Mouse (Mus musculus) forebrain, embryonic 14.5 days (tissue): ENCODE data around the gene Txndc5. TPM values are rescaled to one million over a fixed set of nuclear protein-coding genes. Genes with fewer than 3 reads are reported as not detected.
A peak's percentile ranks its signal among the peaks of the same experiment; 100 is the strongest.

ENCODE experiments used
- ATAC-seq: fragments of 200-750 bp; cut with Nextera tagmentation; 2 replicates; pipeline ENCODE4 v1.8.0; 2017; ENCODE audit warnings: mild to moderate bottlenecking, moderate library complexity
- DNase-seq: peaks from one replicate; pipeline ENCODE4 v3.0.0-alpha.2; 2015; ENCODE audit warnings: low spot score
- H3K27ac ChIP-seq: fragments of 300-500 bp; sonication (generic); 2 replicates; pipeline ENCODE4 v1.5.1; 2014; ENCODE audit warnings: low read depth, mild to moderate bottlenecking, control low read depth, low read length, moderate library complexity
- H3K27me3 ChIP-seq: fragments of 300-500 bp; sonication (generic); replicated peaks from 2 replicates; pipeline ENCODE4 v1.6.1; 2014; ENCODE audit warnings: low read length, control low read depth, mixed read lengths; ENCODE audit not compliant: control insufficient read depth, insufficient read depth
- H3K36me3 ChIP-seq: fragments of 300-500 bp; sonication (generic); 2 replicates; pipeline ENCODE4 v1.6.1; 2014; ENCODE audit warnings: low read length, control low read depth; ENCODE audit not compliant: control insufficient read depth, insufficient read depth
- H3K4me1 ChIP-seq: fragments of 300-500 bp; sonication (generic); 2 replicates; pipeline ENCODE4 v1.6.1; 2014; ENCODE audit warnings: antibody characterized with exemption, low read length, control low read depth; ENCODE audit not compliant: control insufficient read depth, insufficient read depth
- H3K4me2 ChIP-seq: fragments of 300-500 bp; sonication (generic); 2 replicates; pipeline ENCODE4 v1.6.1; 2014; ENCODE audit warnings: mild to moderate bottlenecking, control low read depth, low read length
- H3K4me3 ChIP-seq: fragments of 300-500 bp; sonication (generic); 2 replicates; pipeline ENCODE4 v1.5.1; 2014; ENCODE audit warnings: low read depth, low read length, control low read depth
- H3K9ac ChIP-seq: fragments of 300-500 bp; sonication (generic); 2 replicates; pipeline ENCODE4 v1.6.1; 2014; ENCODE audit warnings: mild to moderate bottlenecking, low read length, control low read depth, moderate library complexity
- H3K9me3 ChIP-seq: fragments of 300-500 bp; sonication (generic); replicated peaks from 2 replicates; pipeline ENCODE4 v1.6.1; 2016; ENCODE audit warnings: low read length, control low read depth, mixed read lengths; ENCODE audit not compliant: control insufficient read depth
- WGBS: fragments of 180-500 bp; shearing (Covaris S2); extraction: QIAGEN DNeasy Blood & Tissue Kit; methylation state at CpG from one replicate; pipeline ENCODE4 v1.1.7; 2014; 5-methylcytosine and 5-hydroxymethylcytosine counted together
- polyA plus RNA-seq: library from polyadenylated mRNA; unstranded; fragments of >200 nt; fragmentation: Nextera tagmentation; extraction: Ambion mirVana; gene quantifications from 2 replicates; pipeline ENCODE4 v1.2.1, GENCODE M21; 2014

The Txndc5 gene
- polyA plus RNA-seq, 1 experiment from 2014 or later, result 69.4 TPM

- H3K27ac ChIP-seq, result no peak overlapping the region
- WGBS, result 92% methylated on average over 12 of the region's 12 CpGs
- no peak overlapping the region for H3K4me2 ChIP-seq
- peaks cover 53% of the 10 kb centered on the region for H3K36me3 ChIP-seq
- H3K4me3 ChIP-seq, result no peak overlapping the region
- H3K9ac ChIP-seq, result no peak overlapping the region
- DNase-seq, result no peak
- H3K4me1 ChIP-seq, result no peaks in the 10 kb centered on the region
- H3K9me3 ChIP-seq, result no peaks in the 10 kb centered on the region
- ATAC-seq, result no peak
- no peaks in the 10 kb centered on the region for H3K27me3 ChIP-seq
Observed at GRCm38 (mm10) chr13:38501314-38501713, 27.3 kb downstream of the Txndc5 start.

- DNase-seq, result no peak
- no peaks in the 10 kb centered on the region for H3K9me3 ChIP-seq
- H3K4me2 ChIP-seq, result no peak overlapping the region
- no peaks in the 10 kb centered on the region for H3K27me3 ChIP-seq
- no peak overlapping the region for H3K9ac ChIP-seq
- no peaks in the 10 kb centered on the region for H3K4me1 ChIP-seq
- 56% methylated on average over 3 of the region's 3 CpGs for WGBS
- no peak overlapping the region for H3K27ac ChIP-seq
- no peak for ATAC-seq
- H3K36me3 ChIP-seq, result peaks cover 16% of the 10 kb centered on the region
- H3K4me3 ChIP-seq, result no peak overlapping the region
Observed at GRCm38 (mm10) chr13:38496715-38497114, 31.9 kb downstream of the Txndc5 start.

- H3K36me3 ChIP-seq, result no peaks in the 10 kb centered on the region
- no peak for ATAC-seq
- H3K9ac ChIP-seq, result no peak overlapping the region
- no peak overlapping the region for H3K4me3 ChIP-seq
- DNase-seq, result no peak
- H3K9me3 ChIP-seq, result no peaks in the 10 kb centered on the region
- 85% methylated on average over 6 of the region's 6 CpGs for WGBS
- H3K4me2 ChIP-seq, result no peak overlapping the region
- no peaks in the 10 kb centered on the region for H3K4me1 ChIP-seq
- H3K27me3 ChIP-seq, result no peaks in the 10 kb centered on the region
- H3K27ac ChIP-seq, result no peak overlapping the region
Observed at GRCm38 (mm10) chr13:38486767-38487166, 41.9 kb downstream of the Txndc5 start.

- Histone ChIP-seq H3K36me3 (no peaks in the 10 kb centered on the region), H3K27ac (no peak overlapping the region), H3K4me3 (no peak overlapping the region), H3K27me3 (no peaks in the 10 kb centered on the region), H3K9me3 (no peaks in the 10 kb centered on the region), H3K4me1 (no peaks in the 10 kb centered on the region), H3K9ac (no peak overlapping the region), H3K4me2 (no peak overlapping the region)
- ATAC-seq (no peak), DNase-seq (no peak)
- WGBS, result 90% methylated on average over 5 of the region's 5 CpGs
Observed at GRCm38 (mm10) chr13:38484701-38485100, 43.9 kb downstream of the Txndc5 start.

GRCm38 (mm10) chr13:38481021-38481420 lies 47.6 kb downstream of the Txndc5 start:
- Histone ChIP-seq H3K4me3 (no peak overlapping the region), H3K27me3 (no peaks in the 10 kb centered on the region), H3K9me3 (no peaks in the 10 kb centered on the region), H3K4me2 (no peak overlapping the region), H3K4me1 (no peaks in the 10 kb centered on the region), H3K27ac (no peak overlapping the region), H3K9ac (no peak overlapping the region), H3K36me3 (no peaks in the 10 kb centered on the region)
- DNase-seq (no peak), ATAC-seq (no peak)
- WGBS, result 91% methylated on average over 7 of the region's 7 CpGs

- Histone ChIP-seq H3K9ac (no peak overlapping the region), H3K4me3 (no peak overlapping the region), H3K27ac (no peak overlapping the region), H3K27me3 (no peaks in the 10 kb centered on the region), H3K4me2 (no peak overlapping the region), H3K36me3 (no peaks in the 10 kb centered on the region), H3K9me3 (no peaks in the 10 kb centered on the region), H3K4me1 (no peaks in the 10 kb centered on the region)
- DNase-seq (peak; percentile 29), ATAC-seq (no peak)
- 27% methylated on average over 8 of the region's 8 CpGs for WGBS
Observed at GRCm38 (mm10) chr13:38476936-38477335, 51.7 kb downstream of the Txndc5 start.

- no peaks in the 10 kb centered on the region for H3K27me3 ChIP-seq
- DNase-seq, result no peak
- H3K27ac ChIP-seq, result no peak overlapping the region
- ATAC-seq, result no peak
- H3K4me3 ChIP-seq, result no peak overlapping the region
- H3K9ac ChIP-seq, result no peak overlapping the region
- no peaks in the 10 kb centered on the region for H3K36me3 ChIP-seq
- 87% methylated on average over 6 of the region's 6 CpGs for WGBS
- no peaks in the 10 kb centered on the region for H3K4me1 ChIP-seq
- H3K4me2 ChIP-seq, result no peak overlapping the region
- H3K9me3 ChIP-seq, result no peaks in the 10 kb centered on the region
Observed at GRCm38 (mm10) chr13:38473497-38473896, 55.1 kb downstream of the Txndc5 start.

GRCm38 (mm10) chr13:38472636-38473035 lies 56.0 kb downstream of the Txndc5 start:
- ATAC-seq (no peak), DNase-seq (peak; percentile 2)
- Histone ChIP-seq H3K4me1 (no peaks in the 10 kb centered on the region), H3K9me3 (no peaks in the 10 kb centered on the region), H3K36me3 (no peaks in the 10 kb centered on the region), H3K27ac (no peak overlapping the region), H3K4me2 (no peak overlapping the region), H3K27me3 (no peaks in the 10 kb centered on the region), H3K4me3 (no peak overlapping the region), H3K9ac (no peak overlapping the region)
- 89% methylated on average over 4 of the region's 4 CpGs for WGBS

- Histone ChIP-seq H3K36me3 (no peaks in the 10 kb centered on the region), H3K4me1 (no peaks in the 10 kb centered on the region), H3K9me3 (no peaks in the 10 kb centered on the region), H3K27ac (no peak overlapping the region), H3K4me2 (no peak overlapping the region), H3K9ac (no peak overlapping the region), H3K27me3 (no peaks in the 10 kb centered on the region), H3K4me3 (no peak overlapping the region)
- DNase-seq (no peak), ATAC-seq (no peak)
- 81% methylated on average over 5 of the region's 5 CpGs for WGBS
Observed at GRCm38 (mm10) chr13:38470882-38471281, 57.7 kb downstream of the Txndc5 start.
